Mouse (Mus musculus): ENCODE results near the gene Aff3.

- no peak for TF ChIP-seq CHD2 (IDR thresholded peaks at IDR 0.05; ENCODE audit: low read depth, low read length)
- TF ChIP-seq ZC3H11A (IDR thresholded peaks at IDR 0.05; ENCODE audit: borderline replicate concordance, low read depth, low read length): no peak
- TF ChIP-seq ZNF384 (IDR thresholded peaks at IDR 0.05; ENCODE audit: low read depth, low read length): no peak
- no peak for TF ChIP-seq HCFC1 (IDR thresholded peaks at IDR 0.05; ENCODE audit: borderline replicate concordance, insufficient read depth, low read length)
- no peak for TF ChIP-seq MAFK (IDR thresholded peaks at IDR 0.05; ENCODE audit: insufficient read depth, low read depth, low read length)
Observed at GRCm38 (mm10) chr1:38578339-38578738, 86.4 kb downstream of the Aff3 start.
